Mouse (Mus musculus): ENCODE measurements around the gene Ppm1l.
"Not testable (repeated sequence)": the region's sequence is repeated elsewhere in the genome, so short reads cannot be mapped to it uniquely, and the experiment has no call there.

Ppm1l gene

DNA sequence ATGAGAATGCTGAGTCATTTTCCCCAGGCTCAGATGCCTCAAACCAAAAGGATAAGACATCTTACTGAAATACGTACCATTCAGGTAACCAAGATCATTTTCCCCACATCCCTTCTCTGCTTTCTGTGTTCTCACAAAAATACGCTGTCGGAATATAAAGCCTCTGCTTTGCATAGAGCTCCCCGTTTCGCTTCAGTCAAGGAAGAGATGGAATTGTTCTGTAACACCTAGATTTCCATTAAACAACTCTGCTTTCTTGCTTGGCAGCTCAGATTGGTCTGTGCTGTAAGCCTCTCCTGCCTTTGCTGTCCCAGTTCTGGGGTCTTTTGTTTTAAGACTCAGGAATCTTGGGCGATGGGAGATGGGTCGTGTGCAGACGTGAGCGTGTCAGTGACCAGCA lies 51.3 kb downstream of the Ppm1l start:
- DNase-seq (ENCODE audit: low spot score) = no peak

DNA sequence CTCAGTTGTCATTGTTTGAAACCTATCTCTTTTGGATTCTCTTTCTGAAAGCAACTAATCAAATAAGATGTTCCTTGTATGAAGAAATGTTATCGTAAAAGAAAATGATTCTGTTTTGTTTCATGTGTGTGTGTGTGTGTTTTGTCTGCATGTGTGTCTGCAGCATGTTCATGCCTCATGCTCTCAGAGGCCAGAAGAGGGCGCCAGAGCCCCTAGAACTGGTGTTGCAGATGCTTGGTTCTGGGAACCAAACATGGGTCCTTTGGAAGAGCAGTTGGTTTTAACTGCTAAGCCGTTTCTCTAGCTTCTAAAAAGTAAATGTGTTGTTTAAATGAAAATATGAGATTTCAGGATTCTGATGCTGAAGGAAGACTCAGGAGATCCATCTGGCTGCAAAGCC lies 56.1 kb downstream of the Ppm1l start:
- DNase-seq (ENCODE audit: low spot score) = no peak

DNA sequence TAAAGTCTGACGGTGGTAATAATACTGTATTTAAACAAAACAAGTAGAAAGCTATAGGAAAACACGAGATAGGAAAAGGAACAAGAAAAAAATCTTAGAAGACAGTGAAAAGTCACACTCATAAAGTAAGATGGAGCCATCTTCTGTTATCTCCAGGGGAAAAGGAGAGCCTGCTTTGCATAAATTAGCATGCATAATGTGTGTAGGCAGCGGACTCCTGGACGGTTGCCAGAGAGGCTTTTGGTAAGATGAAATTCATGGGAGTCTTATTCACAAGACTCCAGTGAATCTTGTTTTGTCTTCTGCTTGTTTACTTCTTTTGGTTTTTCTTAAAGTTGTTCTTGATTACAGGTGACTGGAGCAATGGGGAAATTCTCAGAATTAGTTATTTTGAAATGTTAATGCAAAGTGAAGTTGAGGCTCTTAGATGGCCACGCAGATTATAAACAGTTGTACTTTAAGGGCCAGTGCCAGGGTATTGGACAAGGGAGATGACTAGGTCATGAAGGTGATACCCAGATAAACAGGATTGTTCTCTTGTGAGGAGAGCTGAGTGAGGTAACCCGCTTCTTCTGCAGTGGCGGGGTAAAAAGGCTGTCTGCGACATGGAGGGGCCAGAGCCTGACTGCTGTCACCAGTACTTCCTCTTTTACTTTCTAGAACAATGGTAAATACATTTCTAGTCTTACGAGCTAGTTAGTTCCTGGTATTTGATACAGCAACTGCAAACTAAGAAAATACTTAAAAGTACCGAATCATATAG lies 57.1 kb downstream of the Ppm1l start:
- DNase-seq (ENCODE audit: low spot score) = no peak

DNA sequence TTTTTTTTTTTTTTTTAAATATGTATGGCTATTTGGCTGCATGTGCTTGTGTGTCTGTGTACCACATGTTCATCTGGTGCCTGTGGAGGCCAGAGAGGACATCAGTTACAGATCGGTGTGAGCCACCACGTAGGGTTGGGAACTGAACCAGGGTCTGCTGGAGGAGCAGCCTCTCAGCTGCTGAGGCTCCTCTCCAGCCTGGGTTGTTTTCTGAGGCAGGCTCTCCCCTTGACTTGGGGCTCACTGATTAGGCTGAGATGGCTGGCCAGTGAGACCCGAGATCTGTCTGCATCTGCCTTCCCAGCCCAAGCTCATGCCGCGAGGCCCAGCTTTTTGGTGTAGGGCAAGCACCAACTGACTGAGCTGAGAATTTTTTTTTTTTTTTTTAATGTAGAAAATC lies 57.9 kb downstream of the Ppm1l start:
- DNase-seq (ENCODE audit: low spot score) = no peak

DNA sequence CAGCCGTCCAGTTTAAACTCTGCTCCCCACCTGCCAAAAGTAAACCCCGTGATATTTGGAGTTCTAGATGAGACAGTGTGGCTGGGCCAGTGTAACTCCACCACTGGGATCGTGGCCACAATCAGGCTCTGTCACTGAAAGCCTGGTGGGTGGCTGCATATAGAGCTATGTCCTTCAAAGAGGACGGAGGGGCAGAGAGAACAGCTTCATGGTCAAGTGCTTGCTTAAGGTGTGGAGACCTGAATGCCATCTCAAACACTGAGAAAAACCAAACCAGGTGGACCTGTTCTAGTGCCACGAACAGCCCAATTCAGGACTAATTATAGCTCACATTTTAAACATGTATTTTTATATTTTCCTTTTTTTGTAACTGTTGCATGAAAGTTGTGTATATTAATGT lies 58.3 kb downstream of the Ppm1l start:
- no peak for DNase-seq (ENCODE audit: low spot score)

DNA sequence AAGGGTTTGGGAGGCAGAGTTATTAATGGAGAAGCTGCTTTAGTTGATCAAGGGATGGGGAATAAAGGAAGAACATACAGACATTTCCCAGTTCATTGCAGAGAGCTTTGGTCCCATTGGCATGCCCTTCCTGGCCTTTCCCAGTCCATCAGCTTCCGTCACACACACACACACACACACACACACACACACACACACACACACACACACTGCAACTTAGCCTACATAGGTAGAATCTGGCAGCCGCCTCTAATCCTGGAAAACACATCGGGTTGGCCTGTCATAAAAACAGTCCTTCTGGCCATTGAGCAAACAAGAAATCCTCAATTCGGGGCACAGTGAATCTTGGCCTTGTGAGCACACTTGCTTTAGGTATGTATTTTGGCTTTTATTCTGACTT lies 64.6 kb downstream of the Ppm1l start:
- no peak for DNase-seq (ENCODE audit: low spot score)

DNA sequence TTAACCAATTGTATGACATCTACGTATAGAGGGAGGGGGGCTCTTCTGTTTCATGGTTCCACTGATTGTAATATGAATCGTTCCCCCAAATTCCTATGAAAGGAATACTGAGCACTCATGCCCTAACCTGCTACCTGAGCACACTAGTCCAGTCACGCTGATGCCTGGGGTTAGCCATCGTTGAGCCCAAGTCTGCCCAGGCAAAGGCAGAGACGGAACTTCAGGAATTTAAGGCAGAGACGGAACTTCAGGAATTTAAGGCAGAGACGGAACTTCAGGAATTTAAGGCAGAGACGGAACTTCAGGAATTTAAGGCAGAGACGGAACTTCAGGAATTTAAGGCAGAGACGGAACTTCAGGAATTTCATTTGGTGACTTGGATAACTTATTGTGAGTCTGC lies 75.2 kb downstream of the Ppm1l start:
- not testable (repeated sequence) for DNase-seq (ENCODE audit: low spot score)

DNA sequence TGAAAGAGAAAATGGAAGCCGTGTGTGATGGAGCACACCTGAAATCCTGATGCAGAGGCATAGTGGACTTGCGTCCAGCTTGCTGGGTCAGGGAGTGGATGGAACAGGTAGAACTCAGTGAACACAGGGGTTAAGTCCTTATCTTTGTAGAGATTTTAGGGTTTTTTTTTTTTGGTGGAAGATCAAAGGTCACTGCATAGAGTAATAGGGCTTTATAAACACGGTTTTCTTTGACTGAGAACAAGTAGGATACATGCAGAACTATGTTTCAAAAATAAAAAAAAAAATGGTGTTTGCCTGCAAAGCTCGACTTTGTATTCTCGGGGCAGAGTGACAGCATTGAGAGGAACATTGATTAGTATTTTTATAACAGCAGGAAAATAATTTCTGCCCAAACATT lies 75.6 kb downstream of the Ppm1l start:
- DNase-seq (ENCODE audit: low spot score) = no peak

DNA sequence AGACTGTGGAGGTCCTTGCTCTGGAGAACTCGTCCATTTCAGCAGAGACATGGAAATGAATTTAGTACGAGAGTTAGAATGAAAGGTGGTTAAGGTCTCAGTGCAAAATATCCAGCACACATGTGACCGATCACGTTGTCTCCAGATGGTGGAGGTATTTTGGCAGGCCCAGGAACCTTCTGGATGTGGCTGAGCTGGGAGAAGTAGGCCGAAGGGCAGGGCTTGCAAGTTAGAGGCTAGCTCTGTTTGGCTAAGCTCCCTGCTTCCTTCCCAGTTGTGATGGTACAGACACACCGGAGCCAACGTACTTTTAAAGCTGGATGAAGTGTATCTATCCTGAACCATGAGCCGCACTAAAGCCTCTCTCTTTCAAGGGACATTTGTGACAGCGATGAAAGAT lies 76.4 kb downstream of the Ppm1l start:
- no peak for DNase-seq (ENCODE audit: low spot score)

DNA sequence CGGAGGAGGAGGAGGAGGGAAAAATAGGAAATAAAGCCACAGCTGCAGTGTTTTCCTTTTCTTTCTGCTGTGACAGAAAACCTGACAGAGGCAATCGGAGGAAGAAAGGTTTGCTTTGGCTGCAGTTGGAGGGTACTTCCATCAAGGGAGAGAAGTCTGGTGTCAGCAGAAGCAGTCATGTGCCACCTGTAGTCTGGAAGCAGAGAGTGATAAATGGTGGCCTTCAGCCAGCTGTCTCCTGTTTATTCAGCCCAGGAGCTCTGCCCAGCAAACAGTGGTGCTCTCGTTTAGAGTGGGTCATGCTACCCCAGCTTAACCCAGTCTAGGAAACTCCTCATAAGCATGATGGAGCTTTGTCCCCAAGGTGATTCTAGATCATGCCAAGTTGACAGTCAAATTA lies 77.3 kb downstream of the Ppm1l start:
- DNase-seq (ENCODE audit: low spot score) = no peak

DNA sequence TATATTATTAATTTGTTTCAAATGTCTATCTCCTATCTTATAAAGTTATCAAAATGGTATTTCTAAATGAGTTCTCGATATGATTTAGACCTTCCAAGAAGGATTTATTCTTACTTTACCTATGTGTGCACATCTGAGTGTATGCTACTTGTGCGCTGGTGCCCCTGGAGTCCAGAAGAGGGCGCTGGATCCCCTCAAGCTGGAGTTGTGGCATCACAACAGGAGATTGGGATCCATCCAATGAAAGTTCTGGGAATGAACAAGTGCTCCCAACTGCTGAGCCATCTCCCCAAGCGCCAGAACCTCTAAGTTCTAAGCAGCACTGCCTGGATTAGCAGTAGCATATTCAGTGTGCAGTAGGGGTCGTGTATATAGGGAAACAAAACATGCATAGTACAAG lies 78.4 kb downstream of the Ppm1l start:
- no peak for DNase-seq (ENCODE audit: low spot score)

DNA sequence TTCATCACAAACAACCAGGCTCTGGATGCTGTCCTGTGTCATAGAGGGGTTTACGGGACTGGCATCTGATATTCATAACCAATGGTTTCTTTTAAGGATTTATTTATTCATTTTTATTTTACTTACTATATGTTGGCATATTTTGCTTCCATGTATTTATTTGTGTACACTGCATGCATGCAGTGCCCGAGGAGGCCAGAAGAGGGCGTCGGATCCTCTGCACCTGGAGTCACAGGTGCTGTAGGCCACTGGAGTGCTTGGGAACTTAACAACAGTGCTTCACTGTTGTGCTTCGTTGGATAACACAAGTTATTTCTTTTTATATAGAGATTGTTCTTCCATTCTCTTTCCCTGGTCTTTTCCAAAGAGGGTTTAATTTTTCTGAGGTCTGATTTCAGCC lies 81.1 kb downstream of the Ppm1l start:
- no peak for DNase-seq (ENCODE audit: low spot score)

DNA sequence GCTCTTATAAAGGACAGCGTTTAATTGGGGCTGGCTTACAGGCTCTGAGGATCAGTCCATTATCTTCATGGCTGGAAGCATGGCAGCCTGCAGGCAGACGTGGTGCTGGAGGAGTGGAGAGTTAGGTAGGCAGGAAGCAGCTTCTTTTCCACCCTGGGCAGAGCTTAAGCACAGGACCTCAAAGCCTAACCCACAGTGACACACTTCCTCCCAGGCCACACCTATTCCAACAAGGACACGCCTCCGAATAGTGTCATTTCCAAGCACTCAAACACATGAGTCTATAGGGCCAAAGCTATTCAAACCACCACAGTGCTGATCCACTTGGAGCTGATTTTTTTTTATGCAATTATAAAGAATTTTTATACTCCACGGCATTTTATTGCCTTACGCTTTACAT lies 82.7 kb downstream of the Ppm1l start:
- DNase-seq (ENCODE audit: low spot score) = no peak

DNA sequence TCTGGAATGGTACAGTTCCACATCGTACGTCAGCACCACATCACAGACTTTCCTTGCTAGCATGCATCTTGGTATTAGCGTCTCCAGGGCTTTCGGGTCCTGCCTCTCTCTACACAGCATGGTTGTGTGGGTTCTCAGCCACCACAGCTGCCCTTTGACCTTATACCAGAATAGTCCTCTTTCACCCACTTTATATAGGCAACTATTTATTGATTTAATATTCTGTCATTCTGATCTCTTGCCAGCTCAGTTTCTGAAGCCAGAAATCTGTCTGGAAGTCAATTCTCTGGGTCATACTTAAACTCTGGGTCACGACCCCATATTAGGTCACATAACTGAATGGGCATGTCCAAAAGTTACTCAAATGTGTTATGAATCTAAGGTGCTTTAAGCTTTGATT lies 86.5 kb downstream of the Ppm1l start:
- no peak for DNase-seq (ENCODE audit: low spot score)

DNA sequence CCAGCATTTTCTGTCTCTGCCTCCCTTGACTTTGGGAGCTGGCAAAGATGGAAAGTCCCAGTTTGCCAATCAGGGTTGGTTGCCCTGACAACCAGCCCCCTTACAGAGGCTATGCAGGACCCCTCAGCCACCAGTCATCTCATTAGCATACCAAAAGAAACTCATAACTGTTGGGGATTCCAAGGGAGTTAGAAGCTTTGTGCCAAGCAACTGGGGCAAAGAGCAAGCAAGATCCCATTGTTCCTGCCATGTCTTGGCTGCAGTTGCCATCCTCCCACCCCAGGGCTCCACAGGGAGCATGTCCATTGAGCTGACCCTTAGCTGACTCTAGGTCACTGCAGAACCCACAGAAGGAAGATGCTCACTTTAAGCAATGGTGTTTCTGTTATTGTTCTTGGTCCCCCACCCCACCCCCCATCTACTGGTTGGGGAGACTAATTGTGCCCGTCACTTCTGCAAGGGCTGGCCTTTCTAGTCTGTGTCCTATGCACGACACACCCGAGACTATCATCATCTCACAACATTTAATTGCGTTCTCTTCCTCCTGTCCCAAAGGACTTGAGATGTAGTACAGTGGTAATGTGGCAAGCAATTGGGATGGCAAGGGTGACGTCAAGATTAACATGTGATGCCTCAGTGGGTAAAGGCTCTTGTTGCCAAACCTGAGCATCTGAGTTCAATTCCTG lies 89.7 kb downstream of the Ppm1l start:
- DNase-seq (ENCODE audit: low spot score) = no peak

DNA sequence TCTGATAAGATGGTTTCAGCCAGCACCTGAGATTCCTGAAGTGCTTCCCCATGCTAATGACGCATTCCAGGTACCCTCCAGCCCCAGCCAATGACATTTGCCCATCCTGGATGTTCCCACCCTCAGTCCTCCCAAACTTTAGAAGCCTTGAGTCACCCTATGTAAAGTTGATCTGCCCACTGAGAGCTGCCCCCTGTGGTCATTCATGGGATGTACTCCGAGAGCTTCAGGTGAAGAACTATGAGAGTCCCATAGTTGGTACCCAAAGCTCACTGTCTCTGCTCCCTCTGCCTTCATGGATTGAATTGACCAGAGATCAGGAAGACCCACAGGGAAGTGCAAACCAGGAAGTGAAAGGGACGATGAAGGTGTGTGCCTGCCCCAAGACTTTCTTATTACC lies 91.4 kb downstream of the Ppm1l start:
- no peak for DNase-seq (ENCODE audit: low spot score)

DNA sequence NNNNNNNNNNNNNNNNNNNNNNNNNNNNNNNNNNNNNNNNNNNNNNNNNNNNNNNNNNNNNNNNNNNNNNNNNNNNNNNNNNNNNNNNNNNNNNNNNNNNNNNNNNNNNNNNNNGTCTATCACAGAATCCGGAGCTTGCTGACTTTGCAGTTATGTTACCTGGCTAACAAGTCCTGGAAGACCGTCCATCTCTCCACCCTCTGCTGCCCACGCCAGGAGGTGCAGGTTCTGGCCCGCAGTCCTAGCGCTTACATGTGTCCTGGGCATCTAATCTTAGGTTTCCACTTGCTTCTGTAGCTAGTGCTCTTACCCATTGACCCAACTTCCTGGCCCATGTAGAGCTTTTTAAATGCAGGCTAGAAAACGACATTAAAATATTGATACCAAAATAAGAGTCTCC lies 99.5 kb downstream of the Ppm1l start:
- DNase-seq (ENCODE audit: low spot score) = no peak

DNA sequence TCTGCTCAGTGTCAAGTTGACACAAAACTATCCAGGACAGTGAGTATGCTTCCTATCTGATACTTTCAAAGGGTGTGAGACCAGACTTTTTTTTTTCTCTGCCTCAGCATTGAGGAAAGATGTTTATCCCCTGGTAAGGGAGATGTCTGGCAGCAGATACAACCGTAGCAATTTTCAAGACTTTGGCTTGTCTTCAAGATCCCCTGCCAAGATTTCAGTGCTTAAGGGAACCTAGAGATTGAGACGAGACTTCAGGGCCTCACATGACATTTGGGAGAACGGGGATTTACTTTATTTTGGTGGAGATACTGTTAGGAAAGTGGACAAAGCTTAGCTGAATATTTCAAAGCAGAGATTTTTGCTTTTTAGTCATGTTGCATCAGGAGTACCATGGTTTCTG lies 106.1 kb downstream of the Ppm1l start:
- no peak for DNase-seq (ENCODE audit: low spot score)

DNA sequence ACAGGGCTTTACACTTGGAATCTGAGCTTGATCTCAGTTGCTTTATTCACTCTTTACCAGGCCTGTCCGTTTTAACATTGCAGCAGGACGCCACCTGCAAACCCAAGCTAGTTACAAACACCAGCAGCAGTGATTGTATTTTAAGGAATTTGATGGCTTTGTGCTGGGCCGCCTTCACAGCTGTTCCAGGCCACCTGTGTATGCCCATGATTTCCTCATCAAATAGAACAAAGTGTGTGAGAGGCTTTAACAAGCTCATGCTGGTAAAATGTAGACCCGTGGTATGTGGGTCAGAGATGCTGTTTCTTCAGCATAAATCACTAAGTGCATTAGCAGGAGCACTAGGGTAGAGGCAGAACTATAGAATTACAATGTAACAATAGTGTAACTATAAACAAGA lies 106.7 kb downstream of the Ppm1l start:
- no peak for DNase-seq (ENCODE audit: low spot score)

DNA sequence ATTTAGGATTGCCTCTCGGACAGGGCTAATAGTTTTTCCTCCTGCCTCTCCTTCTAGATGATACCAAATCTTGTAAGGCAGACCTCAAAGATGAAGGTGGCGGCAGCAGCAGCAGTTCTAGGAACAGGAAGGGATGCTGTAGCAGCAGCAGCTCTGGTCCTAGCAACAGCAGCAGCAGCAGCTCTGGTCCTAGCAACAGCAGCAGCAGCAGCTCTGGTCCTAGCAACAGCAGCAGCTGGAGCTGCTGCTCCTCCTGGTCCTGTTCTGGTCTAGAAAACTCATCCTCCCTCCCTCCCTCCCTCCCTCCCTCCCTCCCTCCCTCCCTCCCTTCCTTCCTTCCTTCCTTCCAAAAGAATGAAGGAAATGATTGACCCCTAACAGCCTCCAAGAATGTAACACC lies 108.1 kb downstream of the Ppm1l start:
- DNase-seq (ENCODE audit: low spot score) = not testable (repeated sequence)

DNA sequence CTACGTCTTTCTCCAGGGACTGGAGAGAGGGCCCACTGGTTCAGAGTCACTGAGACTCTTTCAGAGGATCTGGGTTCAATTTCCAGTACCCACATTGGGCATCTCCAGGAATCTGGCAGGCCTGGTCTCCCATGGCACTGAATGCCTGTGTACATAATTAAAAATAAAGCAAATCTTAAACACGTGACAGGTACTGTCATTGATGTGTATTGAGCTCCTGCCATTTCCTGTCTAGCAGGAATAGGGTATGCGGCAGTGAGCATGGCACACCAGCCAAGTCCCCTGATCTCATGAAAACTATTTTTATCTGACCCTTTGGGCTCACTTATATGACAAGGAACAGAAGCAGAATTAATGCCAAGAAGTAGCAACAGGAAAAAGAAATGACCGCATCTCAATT lies 110.6 kb downstream of the Ppm1l start:
- DNase-seq (ENCODE audit: low spot score) = no peak

DNA sequence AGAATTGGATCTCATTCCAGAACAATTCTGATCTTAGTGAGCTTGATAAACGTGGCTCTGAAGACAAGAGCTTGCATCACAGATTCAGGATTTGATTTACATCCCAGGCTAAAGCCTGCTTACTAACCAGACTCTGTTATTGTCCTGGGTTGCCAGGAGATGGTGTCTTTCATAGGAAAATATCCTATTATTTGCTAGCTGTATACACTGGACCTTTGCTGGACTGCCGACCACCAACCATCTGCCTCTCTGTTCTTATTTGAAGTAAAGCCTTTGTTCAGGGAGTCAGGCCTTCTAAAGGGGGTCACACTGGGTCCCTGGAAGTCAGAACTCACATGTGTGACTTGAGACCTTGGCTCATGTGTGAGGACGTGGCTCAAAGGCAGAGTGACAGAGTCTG lies 111.6 kb downstream of the Ppm1l start:
- DNase-seq (ENCODE audit: low spot score) = no peak

DNA sequence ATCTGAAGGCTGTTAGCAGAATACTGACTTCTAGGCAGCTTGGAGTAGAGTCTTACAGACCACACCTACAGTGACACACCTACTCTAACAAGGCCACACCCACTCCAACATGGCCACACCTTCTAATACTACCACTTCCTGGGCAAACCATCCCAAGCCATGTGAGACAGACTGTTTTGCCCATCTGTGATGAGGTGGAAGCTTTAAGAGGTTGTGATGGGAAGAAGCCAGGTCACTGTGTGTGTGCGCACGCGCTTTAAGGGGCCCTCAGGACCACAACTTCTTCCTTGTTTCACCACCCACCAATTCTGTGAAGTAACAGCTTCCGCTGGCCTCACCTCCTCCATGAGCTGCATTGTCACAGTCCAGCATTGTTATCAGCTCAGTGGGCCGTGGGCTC lies 112.7 kb downstream of the Ppm1l start:
- no peak for DNase-seq (ENCODE audit: low spot score)

DNA sequence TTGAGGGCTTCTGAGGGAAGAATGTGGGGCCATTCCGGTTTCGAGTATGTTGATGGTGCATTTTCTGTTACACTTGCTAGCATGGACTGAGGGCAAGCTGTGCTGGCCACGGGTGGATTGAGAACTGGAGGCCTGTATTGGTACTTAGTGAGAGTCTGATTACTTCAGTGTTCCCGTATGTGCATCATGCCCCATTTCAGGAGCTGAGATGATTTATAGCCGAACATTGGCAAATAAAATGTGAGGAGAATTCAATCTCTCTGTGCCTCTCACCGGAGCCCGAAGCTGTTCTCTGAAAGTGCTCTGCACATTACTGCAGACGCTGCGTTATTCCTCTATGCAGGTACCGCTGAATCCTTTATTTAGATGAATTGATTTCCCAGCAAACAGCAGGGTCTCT lies 116.9 kb downstream of the Ppm1l start:
- DNase-seq (ENCODE audit: low spot score) = no peak

Data from ovary, postnatal 36 days (tissue).